In genomic region chr6:88196054-88196732, GRCm38 (mm10) we compare ENCODE assay signal across 8 mouse cellular contexts. TPM values are rescaled to one million over a fixed set of nuclear protein-coding genes. Genes with fewer than 3 reads are reported as not detected.
DNase-seq lines count a peak whose midpoint lies in the region; ATAC-seq lines count a peak whose summit lies in the region.

No protein-coding gene starts in this region.

- peak overlapping the region; percentile 80 for H3K4me2 ChIP-seq in kidney, embryonic 15.5 days
- H3K4me2 ChIP-seq in embryonic facial prominence, embryonic 14.5 days (ENCODE audit: low read depth, low read length), result peak overlapping the region; percentile 77
- H3K4me2 ChIP-seq in intestine, embryonic 15.5 days (replicated peaks), result peak overlapping the region; percentile 80
- H3K4me2 ChIP-seq in neural tube, embryonic 12.5 days (replicated peaks), result peak overlapping the region; percentile 62

- H3K27me3 ChIP-seq in kidney, embryonic 15.5 days, result peaks cover 100% of the 10 kb centered on the region
- H3K27me3 ChIP-seq in embryonic facial prominence, embryonic 14.5 days (replicated peaks; ENCODE audit: control insufficient read depth, insufficient read depth, low read length), result peaks cover 99% of the 10 kb centered on the region
- H3K27me3 ChIP-seq in intestine, embryonic 15.5 days (replicated peaks), result peaks cover 100% of the 10 kb centered on the region
- H3K27me3 ChIP-seq in neural tube, embryonic 12.5 days (replicated peaks), result peaks cover 100% of the 10 kb centered on the region

- H3K36me3 ChIP-seq in kidney, embryonic 15.5 days, result no peaks in the 10 kb centered on the region
- H3K36me3 ChIP-seq in embryonic facial prominence, embryonic 14.5 days (ENCODE audit: control insufficient read depth, insufficient read depth, low read length), result no peaks in the 10 kb centered on the region
- H3K36me3 ChIP-seq in intestine, embryonic 15.5 days, result no peaks in the 10 kb centered on the region
- no peaks in the 10 kb centered on the region for H3K36me3 ChIP-seq in neural tube, embryonic 12.5 days

- no peak for DNase-seq in kidney, adult 8-10 months
- no peak for DNase-seq in embryonic facial prominence, embryonic 14.5 days (ENCODE audit: low spot score)
- no peak for DNase-seq in right cerebral cortex, postnatal 14 days
- no peak for DNase-seq in right cerebral cortex, postnatal 36 days (ENCODE audit: low spot score in 2 of 2)
- no peak for DNase-seq in ovary, adult 18-20 months (ENCODE audit: low spot score)

- H3K9ac ChIP-seq in kidney, embryonic 15.5 days, result peak overlapping the region; percentile 29
- H3K9ac ChIP-seq in embryonic facial prominence, embryonic 14.5 days (ENCODE audit: low read depth, low read length), result peak overlapping the region; percentile 66
- peak overlapping the region; percentile 14; the same call in 1 of the 2 replicates for H3K9ac ChIP-seq in intestine, embryonic 15.5 days
- H3K9ac ChIP-seq in neural tube, embryonic 12.5 days, result no peak overlapping the region

- 9% methylated on average over 33 of the region's 33 CpGs for WGBS in kidney, embryonic 15.5 days
- 5% methylated on average over 33 of the region's 33 CpGs for WGBS in embryonic facial prominence, embryonic 14.5 days
- 5% methylated on average over 33 of the region's 33 CpGs for WGBS in intestine, embryonic 15.5 days
- WGBS in neural tube, embryonic 12.5 days, result 1% methylated on average over 33 of the region's 33 CpGs

- no peak overlapping the region; the same call in 1 of the 2 replicates for H3K27ac ChIP-seq in kidney, embryonic 15.5 days
- peak overlapping the region; percentile 76 for H3K27ac ChIP-seq in embryonic facial prominence, embryonic 14.5 days (replicated peaks; ENCODE audit: low read depth, low read length)
- H3K27ac ChIP-seq in intestine, embryonic 15.5 days, result no peak overlapping the region
- H3K27ac ChIP-seq in neural tube, embryonic 12.5 days, result no peak overlapping the region

- no peak for ATAC-seq in kidney, embryonic 15.5 days (replicated peaks; ENCODE audit: low FRiP score)
- no peak for ATAC-seq in embryonic facial prominence, embryonic 14.5 days (ENCODE audit: low read depth)
- ATAC-seq in intestine, embryonic 15.5 days, result no peak
- ATAC-seq in neural tube, embryonic 12.5 days (ENCODE audit: low FRiP score, low read depth), result no peak

- H3K4me1 ChIP-seq in kidney, embryonic 15.5 days, result peaks cover 71% of the 10 kb centered on the region
- peaks cover 16% of the 10 kb centered on the region for H3K4me1 ChIP-seq in embryonic facial prominence, embryonic 14.5 days (ENCODE audit: control insufficient read depth, insufficient read depth, low read length)
- H3K4me1 ChIP-seq in intestine, embryonic 15.5 days (replicated peaks), result peaks cover 41% of the 10 kb centered on the region
- peaks cover 39% of the 10 kb centered on the region for H3K4me1 ChIP-seq in neural tube, embryonic 12.5 days

- H3K4me3 ChIP-seq in kidney, embryonic 15.5 days (replicated peaks), result peak overlapping the region; percentile 56
- peak overlapping the region; percentile 51 for H3K4me3 ChIP-seq in embryonic facial prominence, embryonic 14.5 days (ENCODE audit: low read depth, low read length)
- H3K4me3 ChIP-seq in intestine, embryonic 15.5 days (replicated peaks), result peak overlapping the region; percentile 41
- 0 out of 2 replicates have a peak overlapping the region, but pooled peaks have one; percentile 1 for H3K4me3 ChIP-seq in neural tube, embryonic 12.5 days

- no peaks in the 10 kb centered on the region for H3K9me3 ChIP-seq in kidney, embryonic 15.5 days (replicated peaks)
- H3K9me3 ChIP-seq in embryonic facial prominence, embryonic 14.5 days (ENCODE audit: control insufficient read depth, low read length), result no peaks in the 10 kb centered on the region
- no peaks in the 10 kb centered on the region for H3K9me3 ChIP-seq in intestine, embryonic 15.5 days
- H3K9me3 ChIP-seq in neural tube, embryonic 12.5 days, result no peaks in the 10 kb centered on the region

RNA-seq across cellular contexts. Expression of gene Gata2, which starts 2.5 kb away (rescaled TPM):
- polyA plus RNA-seq in kidney, embryonic 15.5 days (2015; fragmentation: Nextera tagmentation; extraction: Ambion mirVana), result 42.1 and 59.5 TPM in 2 replicates
- polyA plus RNA-seq in embryonic facial prominence, embryonic 14.5 days (2014; fragmentation: Nextera tagmentation; extraction: Ambion mirVana), result 27.1 and 31.6 TPM in 2 replicates
- polyA plus RNA-seq in intestine, embryonic 15.5 days (2015; fragmentation: Nextera tagmentation; extraction: Ambion mirVana), result 6.4 and 8.7 TPM in 2 replicates
- 9.0 and 13.7 TPM in 2 replicates for polyA plus RNA-seq in neural tube, embryonic 12.5 days (2016; fragmentation: Nextera tagmentation; extraction: Ambion mirVana)

RNA-seq across cellular contexts. Expression of gene Dnajb8, which starts 25.9 kb away (rescaled TPM):
- not detected in 2 replicates for polyA plus RNA-seq in kidney, embryonic 15.5 days (2015; fragmentation: Nextera tagmentation; extraction: Ambion mirVana)
- not detected in 2 replicates for polyA plus RNA-seq in embryonic facial prominence, embryonic 14.5 days (2014; fragmentation: Nextera tagmentation; extraction: Ambion mirVana)
- polyA plus RNA-seq in intestine, embryonic 15.5 days (2015; fragmentation: Nextera tagmentation; extraction: Ambion mirVana), result not detected in 2 replicates
- polyA plus RNA-seq in neural tube, embryonic 12.5 days (2016; fragmentation: Nextera tagmentation; extraction: Ambion mirVana), result not detected in 2 replicates

Comparison
In these comparisons a context has a peak if more than half of its experiments do, and no peak if none do; other contexts are left out.
1. H3K4me3 ChIP-seq: peak in every context shown above with its lines; median percentile 56 in kidney, embryonic 15.5 days; 51 in embryonic facial prominence, embryonic 14.5 days; 41 in intestine, embryonic 15.5 days; 1 in neural tube, embryonic 12.5 days.